Mouse (Mus musculus) kidney, adult 2 months (tissue): ENCODE results near the gene Olfr651. TPM values are rescaled to one million over a fixed set of nuclear protein-coding genes. Genes with fewer than 3 reads are reported as not detected.

Experiments used
- DNase-seq: peaks from one replicate; pipeline ENCODE4 v3.0.0; 2021
- H3K27ac ChIP-seq: fragments of 200-500 bp; 2 replicates; pipeline ENCODE4 v1.5.1; 2012; ENCODE audit warnings: low read depth, low read length, control low read depth, inconsistent platforms; ENCODE audit not compliant: insufficient read depth
- H3K27me3 ChIP-seq: fragments of 200-500 bp; replicated peaks from 2 replicates; pipeline ENCODE4 v1.6.1; 2012; ENCODE audit warnings: mild to moderate bottlenecking, moderate library complexity, low read length, inconsistent platforms; ENCODE audit not compliant: control insufficient read depth, insufficient read depth
- H3K36me3 ChIP-seq: fragments of 200-500 bp; 2 replicates; pipeline ENCODE4 v1.6.1; 2012; ENCODE audit warnings: mild to moderate bottlenecking, moderate library complexity, low read length, inconsistent platforms; ENCODE audit not compliant: control insufficient read depth, insufficient read depth
- H3K4me1 ChIP-seq: fragments of 200-500 bp; 2 replicates; pipeline ENCODE4 v1.6.1; 2011; ENCODE audit warnings: low read length; ENCODE audit not compliant: control insufficient read depth, insufficient read depth
- H3K4me3 ChIP-seq: fragments of 200-500 bp; 2 replicates; pipeline ENCODE4 v1.5.1; 2011; ENCODE audit warnings: mild to moderate bottlenecking, low read depth, low read length, control low read depth; ENCODE audit not compliant: insufficient read depth
- CTCF ChIP-seq: fragments of 200-500 bp; conservative IDR thresholded peaks from 2 replicates; pipeline ENCODE4 v1.5.1; 2011; ENCODE audit warnings: low read depth, mild to moderate bottlenecking, control low read depth, low read length, moderate library complexity, mixed read lengths; ENCODE audit not compliant: insufficient read depth, insufficient read length
- POLR2A ChIP-seq: fragments of 200-500 bp; IDR thresholded peaks from one replicate; pipeline ENCODE4 v1.6.1; 2011; ENCODE audit warnings: low read depth, low read length, control low read depth
- WGBS: fragments of 180-500 bp; shearing (Covaris S2); methylation state at CpG from one replicate; pipeline ENCODE4 v1.1.7; 2018; 5-methylcytosine and 5-hydroxymethylcytosine counted together
- polyA plus RNA-seq: library from polyadenylated mRNA; depleted of rRNA; stranded (reverse); fragments of >200 nt; gene quantifications from 2 replicates; pipeline ENCODE4 v1.2.3, GENCODE M21; 2012; rRNA removed

Gene Olfr651
- polyA plus RNA-seq, 1 experiment: not detected

- no peak for DNase-seq
- WGBS: 89% methylated on average over 4 of the region's 4 CpGs
Measured at GRCm38 (mm10) chr7:104580846-104581245, 30.9 kb downstream of the Olfr651 start.

GRCm38 (mm10) chr7:104581429-104581828, 31.5 kb downstream of the Olfr651 start:
- Histone ChIP-seq H3K36me3 (no peaks in the 10 kb centered on the region), H3K27me3 (no peaks in the 10 kb centered on the region), H3K4me1 (no peaks in the 10 kb centered on the region), H3K27ac (no peak overlapping the region), H3K4me3 (no peak overlapping the region)
- TF ChIP-seq POLR2A: no peak
- TF ChIP-seq CTCF: no peak
- no peak for DNase-seq
- WGBS: 79% methylated on average over 4 of the region's 4 CpGs

More at GRCm38 (mm10) chr7:104580846-104581245, 30.9 kb downstream of the Olfr651 start:
- no peaks in the 10 kb centered on the region for H3K27me3 ChIP-seq
- TF ChIP-seq CTCF (no peak), POLR2A (no peak)
- H3K27ac ChIP-seq: no peak overlapping the region
- H3K4me3 ChIP-seq: no peak overlapping the region
- H3K36me3 ChIP-seq: no peaks in the 10 kb centered on the region
- H3K4me1 ChIP-seq: no peaks in the 10 kb centered on the region

DNA sequence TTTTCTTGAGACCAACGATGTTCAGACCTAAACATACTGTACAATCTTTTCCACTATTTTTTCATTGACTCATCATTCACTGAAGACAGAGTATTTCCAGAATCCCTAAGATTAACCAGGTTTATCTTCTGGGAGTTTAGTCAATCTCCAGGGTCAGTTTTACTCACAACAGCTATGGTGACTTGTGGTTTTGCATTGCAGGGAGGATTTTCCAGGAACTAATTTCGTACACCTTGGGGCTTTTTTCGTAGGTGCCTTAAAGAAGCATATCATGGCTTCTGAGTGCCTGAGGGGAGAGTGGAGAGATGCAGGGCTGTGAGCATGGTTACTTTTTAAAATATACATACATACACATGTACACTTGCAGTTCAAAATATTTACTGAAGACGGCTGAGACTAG, 36.8 kb downstream of the Olfr651 start, which contains the start of gene Olfr654:
Olfr654 (plus strand) TSS at position 301 of the 400 bp plus-strand sequence.
- TF ChIP-seq CTCF (no peak), POLR2A (no peak)
- 86% methylated on average over 4 of the region's 4 CpGs for WGBS
- DNase-seq: no peak
- H3K4me3 ChIP-seq: no peak within 1 kb of the TSS
- H3K36me3 ChIP-seq: no peaks in the 10 kb centered on the region
- no peak within 1 kb of the TSS for H3K27ac ChIP-seq
- no peaks in the 10 kb centered on the region for H3K27me3 ChIP-seq
- H3K4me1 ChIP-seq: no peaks in the 10 kb centered on the region

- Histone ChIP-seq H3K27ac (no peak overlapping the region), H3K4me3 (no peak overlapping the region), H3K4me1 (no peaks in the 10 kb centered on the region), H3K36me3 (no peaks in the 10 kb centered on the region), H3K27me3 (no peaks in the 10 kb centered on the region)
- no peak for DNase-seq
- TF ChIP-seq CTCF: no peak
- TF ChIP-seq POLR2A: no peak
- WGBS: 82% methylated on average over 5 of the region's 5 CpGs
Measured at GRCm38 (mm10) chr7:104588274-104588673, 38.3 kb downstream of the Olfr651 start.

DNA sequence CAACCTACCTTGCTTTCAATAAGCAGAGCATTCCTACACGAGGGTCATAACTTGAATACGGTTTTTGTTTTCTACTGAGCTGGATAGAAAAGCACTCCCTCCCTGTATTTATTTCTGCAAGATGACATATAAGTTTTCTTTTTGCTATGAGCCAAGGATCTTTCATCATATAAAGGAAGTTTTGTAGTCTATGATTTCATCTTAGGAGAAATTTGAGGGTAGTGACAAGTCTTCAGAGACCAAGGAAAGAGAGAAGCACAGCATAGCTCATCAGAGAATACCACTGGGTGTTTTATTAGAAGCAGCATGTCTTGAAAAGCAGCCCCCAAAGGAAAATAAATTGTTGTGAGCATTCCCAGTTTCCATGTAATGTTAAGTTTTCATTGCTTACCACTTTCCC, 51.7 kb downstream of the Olfr651 start, which contains the start of gene Olfr655:
Olfr655 (minus strand) TSS at position 101 of the 400 bp plus-strand sequence.
- Histone ChIP-seq H3K36me3 (no peaks in the 10 kb centered on the region), H3K27ac (no peak within 1 kb of the TSS)
- 84% methylated on average over 2 of the region's 2 CpGs for WGBS

GRCm38 (mm10) chr7:104603173-104603572, 53.2 kb downstream of the Olfr651 start:
- Histone ChIP-seq H3K4me3 (no peak overlapping the region), H3K4me1 (no peaks in the 10 kb centered on the region), H3K36me3 (no peaks in the 10 kb centered on the region), H3K27ac (no peak overlapping the region), H3K27me3 (no peaks in the 10 kb centered on the region)
- DNase-seq: peak; percentile 41
- TF ChIP-seq POLR2A: no peak
- peak; percentile 83 for TF ChIP-seq CTCF
- 6% methylated on average over 3 of the region's 3 CpGs for WGBS

More for the DNA sequence above, 51.7 kb downstream of the Olfr651 start, which contains the start of gene Olfr655:
- H3K27me3 ChIP-seq: no peaks in the 10 kb centered on the region
- no peak for DNase-seq
- H3K4me3 ChIP-seq: no peak within 1 kb of the TSS
- no peaks in the 10 kb centered on the region for H3K4me1 ChIP-seq
- TF ChIP-seq CTCF (no peak), POLR2A (no peak)

Other genes with a start within 250 kb of the Olfr651 start
- gene Trim12a, start 234.7 kb upstream of the Olfr651 start, polyA plus RNA-seq: 1.9 and 3.1 TPM in 2 replicates
- 2.3 TPM in 2 replicates for gene Trim34b, start 220.7 kb upstream of the Olfr651 start, polyA plus RNA-seq
- 2.4 and 3.4 TPM in 2 replicates for gene Trim12c, start 196.8 kb upstream of the Olfr651 start, polyA plus RNA-seq
- gene Trim30b, start 180.2 kb upstream of the Olfr651 start, polyA plus RNA-seq: 0.03 and 0.25 TPM in 2 replicates
- gene Trim30c, start 149.3 kb upstream of the Olfr651 start, polyA plus RNA-seq: 0.09 TPM in 1 of 2 replicates, not detected in the other
- 2.1 and 4.6 TPM in 2 replicates for gene Trim30a, start 84.9 kb upstream of the Olfr651 start, polyA plus RNA-seq
- 0.39 and 0.92 TPM in 2 replicates for gene Trim30d, start 42.3 kb upstream of the Olfr651 start, polyA plus RNA-seq
- not detected in 2 replicates for gene Olfr652, start 10.8 kb downstream of the Olfr651 start, polyA plus RNA-seq
- not detected in 2 replicates for gene Olfr653, start 27.2 kb downstream of the Olfr651 start, polyA plus RNA-seq
- not detected in 2 replicates for gene Olfr654, start 36.9 kb downstream of the Olfr651 start, polyA plus RNA-seq
- gene Olfr655, start 51.6 kb downstream of the Olfr651 start, polyA plus RNA-seq: not detected in 2 replicates
- not detected in 2 replicates for gene Olfr656, start 63.8 kb downstream of the Olfr651 start, polyA plus RNA-seq
- gene Olfr657, start 74.7 kb downstream of the Olfr651 start, polyA plus RNA-seq: not detected in 2 replicates
- not detected in 2 replicates for gene Olfr658, start 97.2 kb downstream of the Olfr651 start, polyA plus RNA-seq
- not detected in 2 replicates for gene Olfr659, start 116.6 kb downstream of the Olfr651 start, polyA plus RNA-seq
- not detected in 2 replicates for gene Olfr661, start 136.4 kb downstream of the Olfr651 start, polyA plus RNA-seq
- not detected in 2 replicates for gene Usp17le, start 227.3 kb downstream of the Olfr651 start, polyA plus RNA-seq